Mouse (Mus musculus) lung, postnatal 4 days (tissue): ENCODE measurements around the gene Olfr153.
"Not testable (repeated sequence)": the region's sequence is repeated elsewhere in the genome, so short reads cannot be mapped to it uniquely, and the experiment has no call there.

Experiments used
- DNase-seq, 2 experiments: peaks; one replicate each; pipeline ENCODE4 v3.0.0; 2021

Gene Olfr153

GRCm38 (mm10) chr2:87531496-87531895, at the start of gene Olfr153:
TSS of gene Olfr153 (plus strand) at chr2:87531796.
- DNase-seq: no peak

GRCm38 (mm10) chr2:87482276-87482675, 49.3 kb upstream of the Olfr153 start:
- no peak for DNase-seq

- DNase-seq: not testable (repeated sequence)
Measured at GRCm38 (mm10) chr2:87496993-87497392, 34.6 kb upstream of the Olfr153 start, which contains the start of gene Pramel7. TSS of gene Pramel7 (minus strand) at chr2:87497093.

- DNase-seq: no peak
Measured at GRCm38 (mm10) chr2:87506265-87506664, 25.3 kb upstream of the Olfr153 start, which contains the start of gene Pramel6. TSS of gene Pramel6 (plus strand) at chr2:87506565.

GRCm38 (mm10) chr2:87515046-87515445, 16.6 kb upstream of the Olfr153 start:
- no peak for DNase-seq

- DNase-seq: no peak
Measured at GRCm38 (mm10) chr2:87515457-87516060, 16.0 kb upstream of the Olfr153 start.

GRCm38 (mm10) chr2:87516581-87516980, 15.0 kb upstream of the Olfr153 start:
- no peak for DNase-seq

GRCm38 (mm10) chr2:87520651-87521050, 10.9 kb upstream of the Olfr153 start:
- DNase-seq: no peak

- not testable (repeated sequence) for DNase-seq
Measured at GRCm38 (mm10) chr2:87525899-87526616, 5.5 kb upstream of the Olfr153 start.

- DNase-seq: no peak
Measured at GRCm38 (mm10) chr2:87534826-87535225, 3.2 kb downstream of the Olfr153 start.

DNA sequence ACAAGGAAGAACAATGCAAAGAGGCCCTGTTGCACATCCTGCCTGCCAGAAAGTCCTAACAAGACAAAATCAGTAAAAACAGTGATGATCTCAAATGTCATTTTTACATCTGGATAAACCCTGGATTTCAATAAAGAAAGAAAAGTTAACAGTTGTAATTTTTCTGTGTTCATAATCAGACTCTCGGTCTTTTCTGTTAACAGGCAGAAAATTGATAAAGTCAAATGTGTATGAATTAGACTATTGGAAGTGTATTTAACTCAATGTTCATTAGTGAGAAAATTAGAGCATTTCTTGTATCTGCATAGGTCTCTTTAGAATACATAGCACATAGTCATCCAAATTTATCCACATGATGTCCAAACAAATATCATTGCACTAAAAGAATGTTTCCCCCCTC, 13.8 kb downstream of the Olfr153 start, which contains the start of gene Olfr1128:
TSS of gene Olfr1128 (minus strand) at position 101 of the 400 bp plus-strand sequence.
- no peak for DNase-seq

DNA sequence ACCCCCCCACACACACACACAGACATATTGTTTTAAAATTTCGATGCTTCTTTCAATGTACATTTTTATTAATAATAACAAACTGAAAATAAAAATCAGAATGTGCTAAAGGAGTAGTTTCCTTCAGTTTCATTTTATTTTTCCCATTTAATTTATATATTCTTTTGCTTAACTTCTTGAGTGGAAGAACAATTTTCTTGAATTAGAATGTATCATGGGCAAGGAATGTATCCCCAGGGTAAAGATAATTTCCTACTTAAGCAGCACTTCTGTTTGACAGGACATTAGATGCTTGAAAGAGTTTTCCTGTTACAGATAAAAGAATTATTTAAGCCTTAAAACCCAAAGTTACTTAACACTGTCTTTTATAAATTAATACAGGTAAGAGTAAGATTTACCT, 42.0 kb downstream of the Olfr153 start, which contains the start of gene Olfr1129:
TSS of gene Olfr1129 (plus strand) at position 301 of the 400 bp plus-strand sequence.
- DNase-seq: not testable (repeated sequence)
